Mouse (Mus musculus): ENCODE data around the gene Myoz2. TPM values are rescaled to one million over a fixed set of nuclear protein-coding genes. Genes with fewer than 3 reads are reported as not detected.

The Myoz2 gene
- polyA plus RNA-seq, 1 experiment from 2014 or later = not detected

GRCm38 (mm10) chr3:122986906-122987305 is 47.9 kb downstream of the Myoz2 start:
- ATAC-seq (replicated peaks; ENCODE audit: low FRiP score, low read depth) (no peak), DNase-seq (ENCODE audit: low spot score) (no peak)
- WGBS = 85% methylated on average over 11 of the region's 11 CpGs
- H3K27ac ChIP-seq = peak overlapping the region; percentile 15; the same call in 1 of the 2 replicates
- no peaks in the 10 kb centered on the region for H3K27me3 ChIP-seq (ENCODE audit: insufficient read depth, low read length)
- no peak for TF ChIP-seq CTCF (IDR thresholded peaks at IDR 0.05; ENCODE audit: low read depth)
- H3K4me2 ChIP-seq (ENCODE audit: low read length) = no peak overlapping the region
- 0 out of 2 replicates have a peak, but pooled peaks cover 6% of the 10 kb centered on the region for H3K4me1 ChIP-seq (replicated peaks; ENCODE audit: insufficient read depth, low read length)
- no peak overlapping the region for H3K4me3 ChIP-seq (replicated peaks; ENCODE audit: low read depth, low read length)
- no peaks in the 10 kb centered on the region for H3K36me3 ChIP-seq (ENCODE audit: insufficient read depth, low read length)
- no peaks in the 10 kb centered on the region for H3K9me3 ChIP-seq (replicated peaks; ENCODE audit: low read length)
- H3K9ac ChIP-seq (ENCODE audit: low read depth, low read length) = no peak overlapping the region

GRCm38 (mm10) chr3:122986386-122986785 is 48.4 kb downstream of the Myoz2 start:
- H3K4me3 ChIP-seq (replicated peaks; ENCODE audit: low read depth, low read length) = no peak overlapping the region
- H3K9me3 ChIP-seq (replicated peaks; ENCODE audit: low read length) = no peaks in the 10 kb centered on the region
- no peaks in the 10 kb centered on the region for H3K27me3 ChIP-seq (ENCODE audit: insufficient read depth, low read length)
- no peak overlapping the region for H3K9ac ChIP-seq (ENCODE audit: low read depth, low read length)
- 0 out of 2 replicates have a peak, but pooled peaks cover 6% of the 10 kb centered on the region for H3K4me1 ChIP-seq (replicated peaks; ENCODE audit: insufficient read depth, low read length)
- ATAC-seq (replicated peaks; ENCODE audit: low FRiP score, low read depth) (no peak), DNase-seq (ENCODE audit: low spot score) (peak; percentile 39)
- peak overlapping the region; percentile 91 for H3K27ac ChIP-seq
- no peaks in the 10 kb centered on the region for H3K36me3 ChIP-seq (ENCODE audit: insufficient read depth, low read length)
- WGBS = 12% methylated on average over 1 of the region's 1 CpGs
- TF ChIP-seq CTCF (IDR thresholded peaks at IDR 0.05; ENCODE audit: low read depth) = peak; percentile 27
- H3K4me2 ChIP-seq (ENCODE audit: low read length) = no peak overlapping the region

GRCm38 (mm10) chr3:122985183-122985944 is 49.5 kb downstream of the Myoz2 start:
- no peak for TF ChIP-seq CTCF (IDR thresholded peaks at IDR 0.05; ENCODE audit: low read depth)
- Histone ChIP-seq H3K9me3 (replicated peaks; ENCODE audit: low read length) (no peaks in the 10 kb centered on the region), H3K4me2 (ENCODE audit: low read length) (peak overlapping the region; percentile 55), H3K27me3 (ENCODE audit: insufficient read depth, low read length) (no peaks in the 10 kb centered on the region), H3K4me1 (replicated peaks; ENCODE audit: insufficient read depth, low read length) (0 out of 2 replicates have a peak, but pooled peaks cover 6% of the 10 kb centered on the region), H3K9ac (ENCODE audit: low read depth, low read length) (peak overlapping the region; percentile 74), H3K4me3 (replicated peaks; ENCODE audit: low read depth, low read length) (peak overlapping the region; percentile 65), H3K27ac (peak overlapping the region; percentile 91), H3K36me3 (ENCODE audit: insufficient read depth, low read length) (no peaks in the 10 kb centered on the region)
- DNase-seq (ENCODE audit: low spot score) (peak; percentile 31), ATAC-seq (replicated peaks; ENCODE audit: low FRiP score, low read depth) (no peak)
- 8% methylated on average over 13 of the region's 13 CpGs for WGBS

- ATAC-seq (replicated peaks; ENCODE audit: low FRiP score, low read depth) = peak; percentile 98
- under 1% methylated on average over 83 of the region's 94 CpGs for WGBS
These were observed 50.3 kb downstream of the Myoz2 start, which contains the start of gene Usp53 for GRCm38 (mm10) chr3:122984249-122985182. TSS of gene Usp53 (minus strand) at chr3:122984510.

GRCm38 (mm10) chr3:122983849-122984248 is 51.0 kb downstream of the Myoz2 start:
- Histone ChIP-seq H3K27ac (peak overlapping the region; percentile 97), H3K36me3 (ENCODE audit: insufficient read depth, low read length) (no peaks in the 10 kb centered on the region), H3K4me2 (ENCODE audit: low read length) (peak overlapping the region; percentile 70), H3K4me1 (replicated peaks; ENCODE audit: insufficient read depth, low read length) (0 out of 2 replicates have a peak, but pooled peaks cover 6% of the 10 kb centered on the region), H3K9ac (ENCODE audit: low read depth, low read length) (peak overlapping the region; percentile 78), H3K9me3 (replicated peaks; ENCODE audit: low read length) (no peaks in the 10 kb centered on the region), H3K27me3 (ENCODE audit: insufficient read depth, low read length) (no peaks in the 10 kb centered on the region), H3K4me3 (replicated peaks; ENCODE audit: low read depth, low read length) (peak overlapping the region; percentile 65)
- ATAC-seq (replicated peaks; ENCODE audit: low FRiP score, low read depth) = peak; percentile 88
- no peak for TF ChIP-seq CTCF (IDR thresholded peaks at IDR 0.05; ENCODE audit: low read depth)
- DNase-seq (ENCODE audit: low spot score) = peak; percentile 87
- under 1% methylated on average over 18 of the region's 30 CpGs for WGBS

More at GRCm38 (mm10) chr3:122984249-122985182, 50.3 kb downstream of the Myoz2 start, which contains the start of gene Usp53:
- Histone ChIP-seq H3K4me1 (replicated peaks; ENCODE audit: insufficient read depth, low read length) (0 out of 2 replicates have a peak, but pooled peaks cover 6% of the 10 kb centered on the region), H3K4me3 (replicated peaks; ENCODE audit: low read depth, low read length) (peak within 1 kb of the TSS; percentile 65), H3K27me3 (ENCODE audit: insufficient read depth, low read length) (no peaks in the 10 kb centered on the region), H3K9me3 (replicated peaks; ENCODE audit: low read length) (no peaks in the 10 kb centered on the region), H3K9ac (ENCODE audit: low read depth, low read length) (peak within 1 kb of the TSS; percentile 78), H3K27ac (peak within 1 kb of the TSS; percentile 97), H3K4me2 (ENCODE audit: low read length) (peak within 1 kb of the TSS; percentile 70), H3K36me3 (ENCODE audit: insufficient read depth, low read length) (no peaks in the 10 kb centered on the region)
- no peak for TF ChIP-seq CTCF (IDR thresholded peaks at IDR 0.05; ENCODE audit: low read depth)
- DNase-seq (ENCODE audit: low spot score) = peak; percentile 95

- no peak overlapping the region for H3K4me2 ChIP-seq (ENCODE audit: low read length)
- H3K4me1 ChIP-seq (replicated peaks; ENCODE audit: insufficient read depth, low read length) = no peaks in the 10 kb centered on the region
- no peak overlapping the region for H3K9ac ChIP-seq (ENCODE audit: low read depth, low read length)
- ATAC-seq (replicated peaks; ENCODE audit: low FRiP score, low read depth) (no peak), DNase-seq (ENCODE audit: low spot score) (no peak)
- no peaks in the 10 kb centered on the region for H3K9me3 ChIP-seq (replicated peaks; ENCODE audit: low read length)
- H3K27me3 ChIP-seq (ENCODE audit: insufficient read depth, low read length) = no peaks in the 10 kb centered on the region
- no peaks in the 10 kb centered on the region for H3K36me3 ChIP-seq (ENCODE audit: insufficient read depth, low read length)
- H3K4me3 ChIP-seq (replicated peaks; ENCODE audit: low read depth, low read length) = no peak overlapping the region
- TF ChIP-seq CTCF (IDR thresholded peaks at IDR 0.05; ENCODE audit: low read depth) = no peak
- 94% methylated on average over 1 of the region's 1 CpGs for WGBS
- no peak overlapping the region for H3K27ac ChIP-seq
These were observed 58.9 kb downstream of the Myoz2 start for GRCm38 (mm10) chr3:122975964-122976363.
